Mouse (Mus musculus) c-Kit-positive CD71-positive TER-119-positive erythroid progenitor cells, embryonic 14.5 days (primary cell): Measurements from ENCODE around the gene Cpn1.

ENCODE experiments used
- DNase-seq: peaks from one replicate; pipeline ENCODE4 v3.0.0-alpha.2; 2013; ENCODE audit warnings: low spot score

Gene Cpn1

GRCm38 (mm10) chr19:43986069-43986794, at the start of gene Cpn1:
TSS of gene Cpn1 (minus strand) at chr19:43986556.
- DNase-seq = no peak

- DNase-seq = no peak
Observed at GRCm38 (mm10) chr19:44033396-44033795, 47.0 kb upstream of the Cpn1 start.

DNA sequence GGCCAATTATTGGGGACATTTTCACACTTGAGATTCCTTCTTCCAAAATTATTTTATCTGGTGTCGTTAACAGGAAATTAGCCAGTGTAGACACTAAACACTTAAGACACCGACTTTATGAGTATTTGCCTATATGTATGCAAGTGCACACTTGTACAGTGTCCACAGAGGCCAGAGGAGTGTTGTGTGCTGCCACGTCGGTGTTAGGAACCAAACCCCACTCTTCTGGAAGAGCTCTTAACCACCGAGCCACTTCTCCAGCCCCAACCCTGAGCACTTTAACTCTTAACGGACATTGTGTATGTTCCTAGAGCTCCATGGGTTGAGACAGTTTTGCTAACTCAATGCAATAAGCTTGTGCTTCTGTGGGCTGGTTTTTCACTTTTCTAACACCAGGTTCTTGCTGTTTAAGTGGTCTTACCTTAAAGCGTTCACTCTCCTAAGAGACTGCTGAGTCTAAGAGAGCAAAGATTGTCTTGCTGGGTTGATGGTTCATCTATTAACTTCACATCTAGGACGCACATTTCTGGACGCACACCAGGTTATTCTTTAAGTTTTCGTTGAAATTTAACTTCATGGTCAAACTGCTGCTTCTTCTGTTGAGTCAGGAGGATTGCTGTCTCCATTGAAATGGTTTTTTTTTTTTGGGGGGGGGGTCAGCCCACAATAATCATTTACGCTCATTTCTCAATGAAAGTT, 45.8 kb upstream of the Cpn1 start:
- no peak for DNase-seq

GRCm38 (mm10) chr19:44030024-44030423, 43.7 kb upstream of the Cpn1 start:
- no peak for DNase-seq

- no peak for DNase-seq
Observed at GRCm38 (mm10) chr19:44028972-44029371, 42.6 kb upstream of the Cpn1 start, which contains the start of gene Cyp2c23. TSS of gene Cyp2c23 (minus strand) at chr19:44029208.

DNA sequence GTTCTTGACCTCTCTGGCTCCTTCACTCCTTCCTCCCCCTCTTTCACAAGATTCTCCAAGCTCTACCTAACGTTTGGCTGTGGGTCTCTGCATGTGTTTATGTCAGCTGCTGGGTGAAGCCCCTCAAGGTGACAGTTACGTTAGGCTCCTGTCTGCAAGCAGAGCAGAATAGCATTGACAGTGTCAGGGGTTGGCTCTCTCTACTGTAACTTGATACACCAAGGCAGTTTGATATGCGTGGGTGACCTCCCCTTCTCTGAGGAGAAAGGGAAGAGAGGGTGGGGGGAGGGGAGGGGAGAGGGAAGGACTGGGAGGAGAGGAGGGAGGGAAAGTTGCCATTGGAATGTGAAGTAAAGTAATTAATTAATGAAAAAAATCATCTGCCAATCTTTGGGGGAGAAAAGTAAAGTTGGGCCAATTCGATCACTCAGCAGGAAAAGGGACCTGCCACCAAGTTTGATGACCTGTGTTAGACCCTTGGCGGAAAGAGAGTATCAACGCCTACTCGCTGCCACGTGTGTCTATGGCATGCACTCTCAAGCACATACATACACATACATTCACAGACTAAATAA, 40.7 kb upstream of the Cpn1 start:
- DNase-seq = no peak

- DNase-seq = no peak
Observed at GRCm38 (mm10) chr19:44024921-44025585, 38.7 kb upstream of the Cpn1 start.

DNA sequence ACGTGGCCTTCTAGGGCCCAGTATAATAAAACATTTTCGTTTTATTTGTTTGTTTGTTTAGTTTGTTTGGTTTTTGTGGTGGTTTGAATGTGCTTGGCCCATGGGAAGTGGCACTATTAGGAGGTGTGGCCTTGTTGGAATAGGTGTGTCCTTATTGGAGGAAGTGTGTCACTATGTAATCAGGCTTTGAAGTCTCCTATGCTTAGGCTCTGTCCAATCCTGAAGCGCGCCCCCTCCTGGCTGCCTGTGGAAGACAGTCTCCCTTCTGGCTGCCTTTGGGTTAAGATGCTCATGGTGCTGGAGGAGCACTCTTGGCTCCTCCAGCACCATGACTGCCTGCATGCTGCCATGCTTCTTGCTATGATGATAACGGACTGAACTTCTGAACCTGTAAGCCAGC, 36.7 kb upstream of the Cpn1 start:
- peak; percentile 10 for DNase-seq

GRCm38 (mm10) chr19:44021502-44021901, 35.1 kb upstream of the Cpn1 start:
- no peak for DNase-seq

GRCm38 (mm10) chr19:44019739-44020138, 33.4 kb upstream of the Cpn1 start:
- DNase-seq = no peak

DNA sequence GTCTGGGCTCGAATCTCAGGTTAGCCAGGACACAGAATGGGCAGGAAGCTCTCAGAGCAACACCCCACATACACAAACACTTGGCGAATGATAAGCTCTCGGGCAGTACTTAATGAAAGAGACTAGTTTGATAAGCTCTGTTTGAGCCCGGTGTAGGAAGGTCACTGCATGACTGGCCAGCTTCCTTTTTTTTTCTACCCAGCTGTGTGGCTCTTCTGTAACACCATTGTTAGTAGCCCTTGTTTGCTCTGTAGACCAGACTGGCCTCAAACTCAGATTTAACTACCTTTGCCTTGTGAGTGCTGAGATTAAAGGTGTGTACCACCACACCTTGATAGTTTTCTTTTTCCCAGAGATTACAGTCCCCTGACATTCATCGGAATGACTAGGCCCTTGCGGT, 27.5 kb upstream of the Cpn1 start:
- DNase-seq = no peak

GRCm38 (mm10) chr19:44008784-44009183, 22.4 kb upstream of the Cpn1 start:
- DNase-seq = no peak

DNA sequence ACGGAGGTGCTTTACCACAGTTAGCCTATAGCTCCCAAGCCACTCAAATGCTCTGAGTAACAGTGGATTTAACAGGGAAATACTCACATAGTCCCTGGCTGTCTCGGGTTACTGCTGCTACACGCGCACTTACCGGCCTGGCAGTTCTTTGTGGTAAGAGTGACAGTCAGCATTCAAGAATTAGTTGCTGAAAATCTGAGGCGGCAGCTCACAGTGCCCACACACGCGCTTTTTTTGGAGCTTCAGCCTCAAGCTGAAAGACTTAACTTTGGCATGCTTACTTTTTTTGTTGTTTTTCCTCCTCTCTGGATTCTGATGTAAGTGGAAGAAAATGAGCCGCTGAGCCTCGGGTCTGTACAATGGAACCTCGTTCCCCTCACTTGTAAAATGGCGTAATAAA, 20.8 kb upstream of the Cpn1 start:
- no peak for DNase-seq

DNA sequence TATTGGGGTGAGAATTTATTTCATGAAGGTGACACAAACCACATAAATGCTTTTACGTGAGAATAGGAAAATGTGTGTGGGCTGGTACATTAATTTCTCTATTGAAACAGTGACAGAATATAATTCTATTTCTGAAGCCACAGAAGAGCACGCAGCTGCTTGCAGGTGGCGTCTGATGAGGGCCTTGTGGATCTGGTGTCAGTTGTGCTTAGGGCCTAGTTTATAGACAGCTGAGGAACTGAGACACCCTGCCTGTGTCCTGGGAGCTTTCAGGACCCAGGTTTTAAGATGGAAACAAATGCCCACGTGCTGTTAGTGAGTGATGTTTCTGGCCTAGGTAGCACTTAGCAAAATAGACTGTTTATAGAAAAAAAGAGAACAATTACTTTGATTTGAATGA, 18.7 kb upstream of the Cpn1 start:
- DNase-seq = no peak

- no peak for DNase-seq
Observed at GRCm38 (mm10) chr19:44004261-44004660, 17.9 kb upstream of the Cpn1 start.

DNA sequence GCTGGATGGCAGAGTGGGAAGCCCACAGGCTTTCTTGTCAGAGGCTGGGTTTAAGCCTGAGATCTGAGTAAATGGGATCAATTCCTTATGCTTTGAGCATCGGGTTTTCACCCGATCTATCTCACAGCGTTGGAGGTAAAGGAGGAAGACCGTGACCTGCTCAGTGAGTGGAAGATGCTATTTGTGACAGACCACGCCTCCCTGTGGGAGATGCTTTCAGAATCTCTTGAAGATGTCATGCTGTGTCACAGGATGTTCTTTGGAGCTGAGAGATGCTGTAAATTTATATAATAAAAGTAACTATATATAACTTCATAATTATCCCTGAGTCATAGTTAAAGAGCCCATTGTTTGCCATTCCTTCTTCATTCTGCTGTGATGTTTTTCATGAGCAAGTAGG, 14.4 kb upstream of the Cpn1 start:
- no peak for DNase-seq

GRCm38 (mm10) chr19:44000061-44000460, 13.7 kb upstream of the Cpn1 start:
- DNase-seq = no peak

DNA sequence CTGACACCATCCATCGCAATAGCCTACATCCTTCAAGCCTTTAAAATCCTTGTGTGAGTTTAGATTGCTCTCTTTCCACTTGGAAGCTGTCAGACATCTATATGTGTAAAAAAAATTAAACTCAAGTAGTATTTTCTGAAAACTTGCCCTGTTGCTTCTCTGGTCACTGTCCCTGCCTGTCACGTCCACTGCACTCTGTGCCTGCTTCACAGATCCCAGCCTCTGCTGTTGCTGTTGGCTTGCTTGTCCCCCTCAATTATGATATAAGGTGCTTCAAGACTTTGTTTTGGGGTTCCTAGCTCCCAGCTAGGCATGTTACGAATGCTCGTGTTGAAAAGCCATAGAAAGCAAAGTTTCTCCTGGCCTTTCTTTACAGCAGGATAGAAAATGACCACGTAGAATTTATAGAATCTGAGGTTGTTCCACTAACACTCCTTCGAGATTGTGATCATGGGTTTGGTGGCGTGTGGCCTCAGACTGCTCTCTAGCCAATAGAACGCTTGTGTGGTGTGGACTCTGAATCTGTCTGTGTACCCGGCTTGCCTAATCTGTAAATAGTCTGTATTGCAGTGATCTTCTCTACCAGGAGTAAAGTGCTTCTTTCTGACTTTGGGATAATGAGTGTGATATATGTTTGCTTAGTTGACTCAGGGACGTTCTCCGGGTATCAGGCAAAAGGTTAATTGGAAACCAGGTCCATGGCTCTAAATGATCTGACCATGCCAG, 12.6 kb upstream of the Cpn1 start:
- no peak for DNase-seq

GRCm38 (mm10) chr19:43998101-43998500, 11.7 kb upstream of the Cpn1 start:
- no peak for DNase-seq

GRCm38 (mm10) chr19:43995427-43995826, 9.1 kb upstream of the Cpn1 start:
- no peak for DNase-seq

DNA sequence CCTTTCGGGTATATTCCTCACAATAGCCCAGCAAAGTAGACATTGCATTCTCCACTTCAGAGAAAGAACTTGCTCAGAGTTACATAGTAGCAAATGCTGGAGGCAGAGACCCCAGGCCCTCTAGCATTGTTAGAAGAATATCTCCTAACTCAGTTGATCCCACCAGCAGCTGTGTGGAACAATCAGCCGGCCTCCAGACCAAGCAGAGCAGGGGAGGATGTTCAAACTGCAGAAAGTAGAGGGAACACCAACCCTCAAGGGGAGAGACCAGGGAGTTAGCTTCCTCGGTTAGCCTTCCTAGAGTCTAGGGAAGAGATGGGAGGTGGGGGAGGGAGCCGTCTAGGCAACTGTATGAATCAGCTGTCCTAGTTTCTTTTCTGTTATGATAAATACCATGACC, 6.1 kb upstream of the Cpn1 start:
- DNase-seq = no peak

- DNase-seq = no peak
Observed at GRCm38 (mm10) chr19:43990362-43990761, 4.0 kb upstream of the Cpn1 start.
